Mouse (Mus musculus): ENCODE data around the gene Kctd13.

DNA sequence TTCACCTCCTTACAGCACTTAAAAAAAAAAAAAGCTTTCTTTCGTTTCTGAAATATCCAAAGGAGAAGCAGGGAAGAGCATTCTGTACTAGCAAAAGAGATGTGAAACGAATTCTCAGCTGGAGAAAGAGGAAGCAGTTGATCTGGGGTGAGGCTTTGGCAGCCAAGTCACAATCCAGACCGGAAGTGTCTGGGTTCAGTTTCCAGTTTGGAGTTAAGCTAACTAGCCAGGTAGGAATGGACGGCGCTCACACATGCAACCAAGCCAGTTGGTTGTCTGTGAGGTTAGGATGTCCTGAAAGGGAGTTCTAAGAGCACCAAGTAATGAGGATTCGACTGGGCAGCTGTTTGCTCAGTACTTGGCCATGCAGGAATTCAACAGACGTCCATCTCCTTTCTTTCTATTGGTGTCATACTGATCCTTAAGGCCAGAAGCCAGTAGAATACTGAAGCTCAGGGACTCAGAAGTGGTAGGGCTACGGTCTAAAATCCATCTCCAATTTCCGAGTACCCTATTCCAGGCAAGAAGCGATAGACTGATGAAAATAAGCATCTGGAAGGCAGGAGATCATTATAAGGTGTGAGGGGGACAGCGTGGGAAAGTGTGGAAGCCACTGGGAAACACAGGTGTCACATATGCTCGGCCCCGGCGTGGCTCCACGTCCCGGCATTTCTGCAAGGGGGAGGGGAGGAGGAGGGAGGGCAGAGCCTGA is 31.1 kb upstream of the Kctd13 start:
- TF ChIP-seq CTCF (IDR thresholded peaks at IDR 0.05; ENCODE audit: control insufficient read depth, insufficient read depth, low read length) (no peak), POLR2A (IDR thresholded peaks at IDR 0.05; ENCODE audit: borderline replicate concordance, control insufficient read depth, low read depth, low read length) (no peak)

All from bone marrow, adult 2 months (tissue).